Mouse (Mus musculus): Measurements from ENCODE around the gene Gpr35. TPM values are rescaled to one million over a fixed set of nuclear protein-coding genes. Genes with fewer than 3 reads are reported as not detected.
A peak's percentile ranks its signal among the peaks of the same experiment; 100 is the strongest.

Gpr35 gene
- polyA plus RNA-seq, 1 experiment from 2014 or later = 0.83 TPM

- Histone ChIP-seq H3K4me2 (ENCODE audit: low read depth, low read length) (no peak overlapping the region), H3K4me3 (ENCODE audit: low read length) (no peak overlapping the region), H3K27ac (ENCODE audit: low read length) (peak overlapping the region; percentile 43; the same call in 1 of the 2 replicates), H3K36me3 (ENCODE audit: control insufficient read depth, insufficient read depth) (peaks cover 6% of the 10 kb centered on the region), H3K27me3 (ENCODE audit: control insufficient read depth, insufficient read depth, low read length) (no peaks in the 10 kb centered on the region), H3K9me3 (replicated peaks; ENCODE audit: control insufficient read depth, low read length) (peaks cover 7% of the 10 kb centered on the region; the same call in 1 of the 2 replicates), H3K9ac (ENCODE audit: low read length) (0 out of 2 replicates have a peak overlapping the region, but pooled peaks have one; percentile 41), H3K4me1 (ENCODE audit: control insufficient read depth, insufficient read depth, low read length) (peaks cover 25% of the 10 kb centered on the region)
- 49% methylated on average over 4 of the region's 4 CpGs for WGBS
- ATAC-seq (replicated peaks; ENCODE audit: extremely low read depth, insufficient read depth, low FRiP score) = peak; percentile 25; the same call in 1 of the 2 replicates
These were observed 85.3 kb downstream of the Gpr35 start for GRCm38 (mm10) chr1:93035981-93036380.

Other genes starting within 250 kb of the Gpr35 start
- gene Gpc1, start 119.2 kb upstream of the Gpr35 start, polyA plus RNA-seq (2015; fragmentation: Nextera tagmentation; extraction: Ambion mirVana) = 68.0 and 70.4 TPM in 2 replicates
- 0.44 and 0.67 TPM in 2 replicates for gene Ankmy1, start 48.0 kb upstream of the Gpr35 start, polyA plus RNA-seq (2015; fragmentation: Nextera tagmentation; extraction: Ambion mirVana)
- 16.6 and 18.5 TPM in 2 replicates for gene Dusp28, start 43.9 kb upstream of the Gpr35 start, polyA plus RNA-seq (2015; fragmentation: Nextera tagmentation; extraction: Ambion mirVana)
- gene Rnpepl1, start 40.1 kb upstream of the Gpr35 start, polyA plus RNA-seq (2015; fragmentation: Nextera tagmentation; extraction: Ambion mirVana) = 29.8 and 45.6 TPM in 2 replicates
- 26.9 and 27.1 TPM in 2 replicates for gene Capn10, start 16.5 kb upstream of the Gpr35 start, polyA plus RNA-seq (2015; fragmentation: Nextera tagmentation; extraction: Ambion mirVana)
- gene Aqp12, start 55.5 kb downstream of the Gpr35 start, polyA plus RNA-seq (2015; fragmentation: Nextera tagmentation; extraction: Ambion mirVana) = not detected in 2 replicates
- 8.3 and 11.3 TPM in 2 replicates for gene Kif1a, start 151.1 kb downstream of the Gpr35 start, polyA plus RNA-seq (2015; fragmentation: Nextera tagmentation; extraction: Ambion mirVana)
- not detected in 2 replicates for gene Agxt, start 184.4 kb downstream of the Gpr35 start, polyA plus RNA-seq (2015; fragmentation: Nextera tagmentation; extraction: Ambion mirVana)
- 0.75 and 2.1 TPM in 2 replicates for gene 2310007B03Rik, start 210.1 kb downstream of the Gpr35 start, polyA plus RNA-seq (2015; fragmentation: Nextera tagmentation; extraction: Ambion mirVana)
- gene Crocc2, start 217.9 kb downstream of the Gpr35 start, polyA plus RNA-seq (2015; fragmentation: Nextera tagmentation; extraction: Ambion mirVana) = 0.38 and 0.95 TPM in 2 replicates

Measured in heart, embryonic 16.5 days (tissue).